Comparison of ENCODE assay signal across 7 mouse cellular contexts in the genomic region with DNA sequence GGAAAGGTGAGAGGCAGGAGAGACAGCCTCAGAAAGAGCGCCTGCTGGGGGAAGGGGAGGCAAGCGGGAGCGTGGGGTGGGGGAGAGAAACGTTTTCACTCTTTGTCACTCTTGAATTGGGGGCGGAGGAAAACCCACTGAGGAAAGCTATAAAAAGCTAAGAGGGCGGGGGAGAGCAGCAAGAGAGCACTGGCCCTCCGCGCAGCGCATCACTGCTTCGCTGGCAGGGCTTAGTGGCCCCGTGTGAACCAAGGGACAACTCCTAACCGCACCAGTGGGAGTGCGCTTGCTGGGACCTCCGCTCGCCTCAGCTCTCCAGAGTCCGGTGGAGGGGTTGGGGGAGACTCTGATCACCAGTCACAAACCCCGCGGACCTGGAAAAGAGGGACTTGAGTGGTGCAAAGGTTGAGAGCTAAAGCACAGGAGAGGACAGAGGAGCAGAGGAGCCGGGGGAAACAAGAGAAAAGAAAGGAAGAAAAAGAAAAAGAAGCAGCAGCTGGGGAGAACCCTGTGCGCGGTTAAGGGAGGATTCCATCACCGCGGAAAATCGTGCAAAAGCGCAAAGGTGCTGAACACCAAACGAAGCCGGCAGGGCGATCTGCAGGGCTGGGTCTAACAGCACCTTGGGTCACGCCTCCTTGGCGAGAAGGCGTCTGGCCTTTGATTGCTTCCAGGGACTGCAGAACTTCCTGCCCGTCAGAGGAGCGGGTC. TPM values are rescaled to one million over a fixed set of nuclear protein-coding genes. Genes with fewer than 3 reads are reported as not detected.
DNase-seq lines count a peak whose midpoint lies in the region; ATAC-seq and TF ChIP-seq lines count a peak whose summit lies in the region.

Dkk2 (plus strand) TSS at position 181 of the 711 bp plus-strand sequence.

- 0 out of 2 replicates have a peak, but pooled peaks cover 3% of the 10 kb centered on the region for H3K4me1 ChIP-seq in lung, postnatal 0 days (ENCODE audit: insufficient read depth, low read depth, low read length)
- H3K4me1 ChIP-seq in embryonic fibroblast, embryonic 13.5 days (ENCODE audit: control insufficient read depth, insufficient read depth, low read length), result no peaks in the 10 kb centered on the region
- peaks cover 19% of the 10 kb centered on the region; the same call in 1 of the 2 replicates for H3K4me1 ChIP-seq in intestine, embryonic 15.5 days (replicated peaks)
- no peaks in the 10 kb centered on the region; the same call in 1 of the 2 replicates for H3K4me1 ChIP-seq in liver, embryonic 16.5 days (ENCODE audit: control insufficient read depth, low read depth, low read length)
- H3K4me1 ChIP-seq in stomach, embryonic 15.5 days, result peaks cover 22% of the 10 kb centered on the region; the same call in 1 of the 2 replicates

- peak within 1 kb of the TSS; percentile 62 for H3K4me2 ChIP-seq in lung, postnatal 0 days (replicated peaks; ENCODE audit: low read depth, low read length)
- H3K4me2 ChIP-seq in intestine, embryonic 15.5 days (replicated peaks), result peak within 1 kb of the TSS; percentile 86
- H3K4me2 ChIP-seq in liver, embryonic 16.5 days (ENCODE audit: low read depth, low read length), result peak within 1 kb of the TSS; percentile 36
- peak within 1 kb of the TSS; percentile 80 for H3K4me2 ChIP-seq in stomach, embryonic 15.5 days

- H3K9ac ChIP-seq in lung, postnatal 0 days (replicated peaks; ENCODE audit: low read depth), result no peak within 1 kb of the TSS
- H3K9ac ChIP-seq in intestine, embryonic 15.5 days, result peak within 1 kb of the TSS; percentile 17
- H3K9ac ChIP-seq in liver, embryonic 16.5 days (ENCODE audit: low read depth, low read length), result no peak within 1 kb of the TSS
- peak within 1 kb of the TSS; percentile 13; the same call in 1 of the 2 replicates for H3K9ac ChIP-seq in stomach, embryonic 15.5 days

- WGBS in lung, postnatal 0 days, result under 1% methylated on average over 33 of the region's 33 CpGs
- WGBS in intestine, embryonic 15.5 days, result 1% methylated on average over 33 of the region's 33 CpGs
- WGBS in liver, embryonic 16.5 days (ENCODE audit: insufficient replicate concordance), result 1% methylated on average over 33 of the region's 33 CpGs
- WGBS in stomach, embryonic 15.5 days, result under 1% methylated on average over 33 of the region's 33 CpGs

- no peak; the same call in 1 of the 2 replicates for ATAC-seq in lung, postnatal 0 days
- ATAC-seq in intestine, embryonic 15.5 days, result peak; percentile 62
- ATAC-seq in liver, embryonic 16.5 days (ENCODE audit: low read depth), result no peak
- peak; percentile 33; the same call in 1 of the 2 replicates for ATAC-seq in stomach, embryonic 15.5 days (ENCODE audit: insufficient read depth, low FRiP score, low read depth)

- no peak for TF ChIP-seq EP300 in lung, postnatal 0 days (IDR thresholded peaks at IDR 0.05)

- H3K36me3 ChIP-seq in lung, postnatal 0 days (ENCODE audit: insufficient read depth, low read length), result no peaks in the 10 kb centered on the region
- no peaks in the 10 kb centered on the region for H3K36me3 ChIP-seq in intestine, embryonic 15.5 days
- H3K36me3 ChIP-seq in liver, embryonic 16.5 days (ENCODE audit: control insufficient read depth, insufficient read depth), result no peaks in the 10 kb centered on the region
- no peaks in the 10 kb centered on the region for H3K36me3 ChIP-seq in stomach, embryonic 15.5 days

- TF ChIP-seq POLR2A in embryonic fibroblast, embryonic 13.5 days (IDR thresholded peaks at IDR 0.05; ENCODE audit: low read depth, low read length), result peak; percentile 61

- H3K4me3 ChIP-seq in lung, postnatal 0 days (ENCODE audit: low read depth, low read length), result peak within 1 kb of the TSS; percentile 27
- H3K4me3 ChIP-seq in embryonic fibroblast, embryonic 13.5 days (ENCODE audit: insufficient read depth, low read length), result peak within 1 kb of the TSS; percentile 59
- peak within 1 kb of the TSS; percentile 44 for H3K4me3 ChIP-seq in intestine, embryonic 15.5 days (replicated peaks)
- peak within 1 kb of the TSS; percentile 19 for H3K4me3 ChIP-seq in liver, embryonic 16.5 days (ENCODE audit: low read depth, low read length)
- H3K4me3 ChIP-seq in stomach, embryonic 15.5 days (replicated peaks), result peak within 1 kb of the TSS; percentile 41

- TF ChIP-seq CTCF in lung, postnatal 0 days (IDR thresholded peaks at IDR 0.05), result no peak
- TF ChIP-seq CTCF in embryonic fibroblast, embryonic 13.5 days (IDR thresholded peaks at IDR 0.05; ENCODE audit: borderline replicate concordance, insufficient read depth, low read length), result no peak

- H3K27me3 ChIP-seq in lung, postnatal 0 days (replicated peaks; ENCODE audit: insufficient read depth, low read length), result peaks cover 29% of the 10 kb centered on the region
- H3K27me3 ChIP-seq in intestine, embryonic 15.5 days (replicated peaks), result peaks cover 18% of the 10 kb centered on the region
- peaks cover 24% of the 10 kb centered on the region for H3K27me3 ChIP-seq in liver, embryonic 16.5 days (ENCODE audit: control insufficient read depth, insufficient read depth, low read depth, low read length)
- peaks cover 23% of the 10 kb centered on the region for H3K27me3 ChIP-seq in stomach, embryonic 15.5 days (replicated peaks)

- no peaks in the 10 kb centered on the region for H3K9me3 ChIP-seq in lung, postnatal 0 days (ENCODE audit: low read length)
- no peaks in the 10 kb centered on the region for H3K9me3 ChIP-seq in intestine, embryonic 15.5 days
- H3K9me3 ChIP-seq in liver, embryonic 16.5 days (replicated peaks; ENCODE audit: control insufficient read depth, low read length), result no peaks in the 10 kb centered on the region
- no peaks in the 10 kb centered on the region for H3K9me3 ChIP-seq in stomach, embryonic 15.5 days

- DNase-seq in lung, postnatal 0 days (ENCODE audit: low spot score), result peak; percentile 13
- DNase-seq in lung, postnatal 36 days, result no peak
- no peak for DNase-seq in layer of hippocampus, postnatal 25 days (ENCODE audit: extremely low spot score in 1 of 2, low spot score in 1 of 2)

- H3K27ac ChIP-seq in lung, postnatal 0 days (ENCODE audit: low read length), result no peak within 1 kb of the TSS
- no peak within 1 kb of the TSS for H3K27ac ChIP-seq in embryonic fibroblast, embryonic 13.5 days (ENCODE audit: insufficient read depth, low read length)
- H3K27ac ChIP-seq in intestine, embryonic 15.5 days, result peak within 1 kb of the TSS; percentile 23
- H3K27ac ChIP-seq in liver, embryonic 16.5 days (ENCODE audit: low read length), result no peak within 1 kb of the TSS
- H3K27ac ChIP-seq in stomach, embryonic 15.5 days, result no peak within 1 kb of the TSS

RNA-seq across cellular contexts. Expression of gene Dkk2, which starts in this region (rescaled TPM):
- 1.5 and 2.1 TPM in 2 replicates for polyA plus RNA-seq in lung, postnatal 0 days (2015; fragmentation: Nextera tagmentation; extraction: Ambion mirVana)
- 22.1 and 23.2 TPM in 2 replicates for polyA plus RNA-seq in embryonic fibroblast, embryonic 13.5 days (2011; ENCODE audit: insufficient read length, low read depth, missing spikeins)
- polyA plus RNA-seq in intestine, embryonic 15.5 days (2015; fragmentation: Nextera tagmentation; extraction: Ambion mirVana), result 11.0 and 11.1 TPM in 2 replicates
- polyA plus RNA-seq in liver, embryonic 16.5 days (2015; fragmentation: Nextera tagmentation; extraction: Ambion mirVana), result 0.28 and 0.35 TPM in 2 replicates
- polyA plus RNA-seq in stomach, embryonic 15.5 days (2015; fragmentation: Nextera tagmentation; extraction: Ambion mirVana), result 9.8 and 10.3 TPM in 2 replicates
- total RNA-seq in layer of hippocampus, postnatal 25 days (2021), result under 1 TPM; 0.22 to 0.45 TPM

Comparison
In these comparisons a context has a peak if more than half of its experiments do, and no peak if none do; other contexts are left out.
1. ATAC-seq: peak in intestine, embryonic 15.5 days (single experiment) and stomach, embryonic 15.5 days (single experiment); none in lung, postnatal 0 days (single experiment) and liver, embryonic 16.5 days (single experiment).
2. H3K4me2 ChIP-seq: peak in every context shown above with its lines; median percentile 86 in intestine, embryonic 15.5 days; 80 in stomach, embryonic 15.5 days; 62 in lung, postnatal 0 days; 36 in liver, embryonic 16.5 days.
3. H3K9ac ChIP-seq: peak in intestine, embryonic 15.5 days (single experiment) and stomach, embryonic 15.5 days (single experiment); none in lung, postnatal 0 days (single experiment) and liver, embryonic 16.5 days (single experiment).
4. Peak in every context shown above with its lines, with median percentiles within 50 percentile points of each other: H3K4me3 ChIP-seq.